Mouse (Mus musculus) MEL (cell line): ENCODE measurements around the gene 1700001C02Rik. TPM values are rescaled to one million over a fixed set of nuclear protein-coding genes. Genes with fewer than 3 reads are reported as not detected.

Source experiments
- DNase-seq: peaks from one replicate; pipeline ENCODE4 v3.0.0; 2011; ENCODE audit warnings: low read depth, low spot score
- H3K27ac ChIP-seq: 2 replicates; pipeline ENCODE4 v1.5.1; 2012; ENCODE audit warnings: low read depth, mild to moderate bottlenecking, control low read depth, low read length, moderate library complexity; ENCODE audit not compliant: control insufficient read depth
- H3K27me3 ChIP-seq, 2 experiments: fragments of 150-350 bp in 1 of 2; sonication (generic) in 1 of 2; 2 replicates each; pipeline ENCODE4 v1.6.1; 2012; ENCODE audit warnings: low read length in 2 of 2, mild to moderate bottlenecking in 2 of 2, improper control_type of control experiment in 1 of 2, moderate library complexity in 1 of 2; ENCODE audit not compliant: insufficient read depth in 2 of 2, control insufficient read depth in 1 of 2
- H3K36me3 ChIP-seq, 2 experiments: 2 replicates each; pipeline ENCODE4 v1.6.1; 2012 to 2014; ENCODE audit warnings: low read length in 2 of 2, improper control_type of control experiment in 1 of 2, inconsistent platforms in 1 of 2, mild to moderate bottlenecking in 1 of 2; ENCODE audit not compliant: insufficient read depth in 2 of 2, control insufficient read depth in 1 of 2
- H3K4me1 ChIP-seq, 2 experiments: fragments of 150-350 bp in 1 of 2; sonication (generic) in 1 of 2; 2 replicates each; pipeline ENCODE4 v1.6.1; 2012; ENCODE audit warnings: low read length in 2 of 2, improper control_type of control experiment in 1 of 2, mild to moderate bottlenecking in 1 of 2; ENCODE audit not compliant: insufficient read depth in 2 of 2, control insufficient read depth in 1 of 2
- H3K4me3 ChIP-seq, 2 experiments: fragments of 150-350 bp in 1 of 2; sonication (generic) in 1 of 2; 2 replicates each; pipeline ENCODE4 v1.5.1; 2012; ENCODE audit warnings: low read depth in 2 of 2, low read length in 2 of 2, mild to moderate bottlenecking in 2 of 2, moderate library complexity in 2 of 2, control low read depth in 1 of 2, improper control_type of control experiment in 1 of 2; ENCODE audit not compliant: control insufficient read depth in 1 of 2, insufficient read depth in 1 of 2
- H3K79me2 ChIP-seq: 2 replicates; pipeline ENCODE4 v1.6.1; 2012; ENCODE audit warnings: mild to moderate bottlenecking, low read length, moderate library complexity; ENCODE audit not compliant: control insufficient read depth, poor library complexity, insufficient read depth
- H3K9ac ChIP-seq: 2 replicates; pipeline ENCODE4 v1.6.1; 2012; ENCODE audit warnings: low read depth, mild to moderate bottlenecking, control low read depth, low read length, moderate library complexity; ENCODE audit not compliant: control insufficient read depth, poor library complexity, severe bottlenecking
- H3K9me3 ChIP-seq: fragments of 150-350 bp; sonication (generic); replicated peaks from 2 replicates; pipeline ENCODE4 v1.6.1; 2012; ENCODE audit warnings: mild to moderate bottlenecking, low read length, improper control_type of control experiment, moderate library complexity; ENCODE audit not compliant: insufficient read depth
- BHLHE40 ChIP-seq: IDR thresholded peaks from 2 replicates; pipeline ENCODE4 v1.6.1; 2012; ENCODE audit warnings: low read depth, mild to moderate bottlenecking, inconsistent platforms, low read length, improper control_type of control experiment, borderline replicate concordance
- CHD1 ChIP-seq: IDR thresholded peaks from 2 replicates; pipeline ENCODE4 v1.6.1; 2012; ENCODE audit warnings: low read depth, mild to moderate bottlenecking, inconsistent platforms, low read length, improper control_type of control experiment
- CTCF ChIP-seq, 3 experiments: IDR thresholded peaks in 2 of 3; conservative IDR thresholded peaks in 1 of 3; 2 replicates each; pipeline ENCODE4 v1.5.1; 2011 to 2012; ENCODE audit warnings: low read length in 3 of 3, low read depth in 2 of 3, mild to moderate bottlenecking in 2 of 3, improper control_type of control experiment in 1 of 3, inconsistent platforms in 1 of 3, mixed read lengths in 1 of 3, moderate library complexity in 1 of 3; ENCODE audit not compliant: control insufficient read depth in 1 of 3, insufficient read depth in 1 of 3, poor library complexity in 1 of 3, severe bottlenecking in 1 of 3
- E2F4 ChIP-seq: IDR thresholded peaks from 2 replicates; pipeline ENCODE4 v1.6.1; 2011; ENCODE audit warnings: low read depth, low read length, improper control_type of control experiment, borderline replicate concordance
- ELF1 ChIP-seq: IDR thresholded peaks from 2 replicates; pipeline ENCODE4 v1.6.1; 2014; ENCODE audit warnings: low read depth, mild to moderate bottlenecking, inconsistent platforms, low read length, improper control_type of control experiment, moderate library complexity
- EP300 ChIP-seq, 2 experiments: IDR thresholded peaks; 2 replicates each; pipeline ENCODE4 v1.6.1; 2011; ENCODE audit warnings: improper control_type of control experiment in 2 of 2, low read length in 2 of 2, low read depth in 1 of 2, mild to moderate bottlenecking in 1 of 2
- ETS1 ChIP-seq: IDR thresholded peaks from 2 replicates; pipeline ENCODE4 v1.6.1; 2012; ENCODE audit warnings: low read depth, mild to moderate bottlenecking, inconsistent platforms, low read length, improper control_type of control experiment, moderate library complexity
- GABPA ChIP-seq: IDR thresholded peaks from 2 replicates; pipeline ENCODE4 v1.6.1; 2012; ENCODE audit warnings: low read depth, mild to moderate bottlenecking, inconsistent platforms, low read length, improper control_type of control experiment, moderate library complexity
- GATA1 ChIP-seq: IDR thresholded peaks from 2 replicates; pipeline ENCODE4 v1.6.1; 2011; ENCODE audit warnings: low read depth, low read length, improper control_type of control experiment
- HCFC1 ChIP-seq: IDR thresholded peaks from 2 replicates; pipeline ENCODE4 v1.6.1; 2012; ENCODE audit warnings: low read depth, mild to moderate bottlenecking, inconsistent platforms, low read length, improper control_type of control experiment, moderate library complexity
- JUND ChIP-seq: IDR thresholded peaks from 2 replicates; pipeline ENCODE4 v1.6.1; 2011; ENCODE audit warnings: low read depth, mild to moderate bottlenecking, improper control_type of control experiment, low read length
- MAFK ChIP-seq: IDR thresholded peaks from 2 replicates; pipeline ENCODE4 v1.6.1; 2011; ENCODE audit warnings: low read depth, mild to moderate bottlenecking, low read length, improper control_type of control experiment, borderline replicate concordance
- MAX ChIP-seq: IDR thresholded peaks from 2 replicates; pipeline ENCODE4 v1.6.1; 2011; ENCODE audit warnings: low read length, improper control_type of control experiment
- MAZ ChIP-seq: IDR thresholded peaks from 2 replicates; pipeline ENCODE4 v1.6.1; 2012; ENCODE audit warnings: low read depth, mild to moderate bottlenecking, inconsistent platforms, low read length, improper control_type of control experiment
- MYB ChIP-seq: IDR thresholded peaks from 2 replicates; pipeline ENCODE4 v1.6.1; 2011; ENCODE audit warnings: mild to moderate bottlenecking, low read depth, low read length, improper control_type of control experiment
- MYC ChIP-seq: IDR thresholded peaks from 2 replicates; pipeline ENCODE4 v1.6.1; 2011; ENCODE audit warnings: low read depth, mild to moderate bottlenecking, low read length, improper control_type of control experiment, moderate library complexity
- NELFE ChIP-seq: IDR thresholded peaks from 2 replicates; pipeline ENCODE4 v1.6.1; 2011; ENCODE audit warnings: low read depth, low read length, improper control_type of control experiment
- NRF1 ChIP-seq: IDR thresholded peaks from 2 replicates; pipeline ENCODE4 v1.6.1; 2014; ENCODE audit warnings: low read depth, mild to moderate bottlenecking, inconsistent platforms, low read length, improper control_type of control experiment, moderate library complexity; ENCODE audit not compliant: poor library complexity, insufficient read depth, severe bottlenecking
- POLR2AphosphoS2 ChIP-seq: IDR thresholded peaks from 2 replicates; pipeline ENCODE4 v1.6.1; 2011; ENCODE audit warnings: low read length, improper control_type of control experiment
- POLR2AphosphoS5 ChIP-seq: IDR thresholded peaks from 2 replicates; pipeline ENCODE4 v1.6.1; 2012; ENCODE audit warnings: low read depth, borderline replicate concordance, mild to moderate bottlenecking, inconsistent platforms, low read length, moderate library complexity, mixed read lengths
- RAD21 ChIP-seq: IDR thresholded peaks from 2 replicates; pipeline ENCODE4 v1.6.1; 2011; ENCODE audit warnings: mild to moderate bottlenecking, low read depth, low read length, improper control_type of control experiment
- SIN3A ChIP-seq: IDR thresholded peaks from 2 replicates; pipeline ENCODE4 v1.6.1; 2012; ENCODE audit warnings: low read length, improper control_type of control experiment, inconsistent platforms
- SMC3 ChIP-seq: IDR thresholded peaks from 2 replicates; pipeline ENCODE4 v1.6.1; 2011; ENCODE audit warnings: low read depth, low read length, improper control_type of control experiment
- TAL1 ChIP-seq: IDR thresholded peaks from 2 replicates; pipeline ENCODE4 v1.6.1; 2012; ENCODE audit warnings: mild to moderate bottlenecking, inconsistent platforms, low read length, moderate library complexity, mixed read lengths
- TCF12 ChIP-seq: IDR thresholded peaks from 2 replicates; pipeline ENCODE4 v1.6.1; 2014; ENCODE audit warnings: low read depth, mild to moderate bottlenecking, inconsistent platforms, low read length, improper control_type of control experiment, moderate library complexity
- USF1 ChIP-seq: IDR thresholded peaks from 2 replicates; pipeline ENCODE4 v1.6.1; 2014; ENCODE audit warnings: low read depth, mild to moderate bottlenecking, inconsistent platforms, low read length, improper control_type of control experiment, moderate library complexity
- ZC3H11A ChIP-seq: IDR thresholded peaks from 2 replicates; pipeline ENCODE4 v1.6.1; 2012; ENCODE audit warnings: low read depth, mild to moderate bottlenecking, inconsistent platforms, low read length, improper control_type of control experiment
- ZKSCAN1 ChIP-seq: IDR thresholded peaks from 2 replicates; pipeline ENCODE4 v1.6.1; 2012; ENCODE audit warnings: low read depth, mild to moderate bottlenecking, inconsistent platforms, low read length, improper control_type of control experiment, moderate library complexity
- polyA plus RNA-seq, 2 experiments: library from polyadenylated mRNA; stranded (reverse) in 1 of 2; unstranded in 1 of 2; fragments of >175 nt in 1 of 2; fragments of >200 nt in 1 of 2; gene quantifications; 2 replicates each; pipeline versions ENCODE4 v1.2.1 to v1.2.4; 2012; ENCODE audit warnings: low replicate concordance in 2 of 2, low read depth in 1 of 2; ENCODE audit not compliant: insufficient read length in 2 of 2, insufficient read depth in 1 of 2, missing spikeins in 1 of 2
- total RNA-seq: library from RNA; depleted of rRNA; stranded (reverse); fragments of 300-350 nt; gene quantifications from 2 replicates; pipeline ENCODE4 v1.2.3, GENCODE M21; 2012

Gene 1700001C02Rik
- total and polyA plus RNA-seq, 3 experiments, result not detected

DNA sequence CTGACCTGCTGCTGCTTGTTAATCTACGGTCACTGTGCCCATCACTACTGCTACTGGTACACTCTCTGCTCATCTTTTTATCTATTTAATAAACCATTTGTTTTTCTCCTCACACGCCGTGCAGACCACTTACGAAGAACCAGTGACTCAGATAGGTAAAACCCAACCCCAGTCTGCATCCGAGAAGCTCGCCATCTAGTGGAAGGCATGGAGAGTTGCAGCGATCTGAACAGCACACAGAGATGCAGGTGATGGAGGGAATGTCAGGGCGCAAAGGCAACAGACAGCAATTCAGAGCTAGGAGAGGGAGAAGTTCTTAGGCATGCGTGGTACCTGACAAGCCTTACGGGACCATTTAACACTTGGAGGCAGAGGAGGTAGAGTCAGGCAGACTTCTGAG, 10.7 kb downstream of the 1700001C02Rik start:
- Histone ChIP-seq H3K27ac (no peak overlapping the region), H3K27me3 (peaks cover 0 to 4% of the 10 kb centered on the region in 2 experiments; a peak in 3 of 4 replicates)
- DNase-seq, result peak; percentile 69

GRCm38 (mm10) chr5:30482319-30482718, 16.5 kb downstream of the 1700001C02Rik start:
- no peaks in the 10 kb centered on the region for H3K4me1 ChIP-seq
- no peak overlapping the region for H3K4me3 ChIP-seq
- TF ChIP-seq SIN3A, result no peak
- TF ChIP-seq CHD1, result no peak
- TF ChIP-seq TCF12, result no peak
- no peak for TF ChIP-seq GATA1
- TF ChIP-seq MAZ, result no peak
- peak; percentile 73 for TF ChIP-seq RAD21
- no peak for TF ChIP-seq E2F4
- no peak for TF ChIP-seq TAL1
- TF ChIP-seq HCFC1, result no peak
- peak; percentile 91 for TF ChIP-seq SMC3
- no peak for TF ChIP-seq POLR2AphosphoS5
- TF ChIP-seq MYC, result no peak
- TF ChIP-seq USF1, result no peak
- TF ChIP-seq ETS1, result no peak
- TF ChIP-seq CTCF (IDR thresholded peaks at IDR 0.05 in 2 of 3, conservative IDR thresholded peaks at IDR 0.05 in 1 of 3; ENCODE audit: control insufficient read depth in 1 of 3, insufficient read depth in 1 of 3, low read depth in 2 of 3, low read length in 3 of 3, poor library complexity in 1 of 3, severe bottlenecking in 1 of 3), result peak; percentile 79 to 94 (median 85)
- TF ChIP-seq EP300 (IDR thresholded peaks at IDR 0.05; ENCODE audit: low read depth in 1 of 2, low read length in 2 of 2), result no peak
- TF ChIP-seq ZC3H11A, result peak; percentile 60
- TF ChIP-seq ZKSCAN1, result no peak
- no peak for TF ChIP-seq BHLHE40
- no peak overlapping the region for H3K9ac ChIP-seq
- peak; percentile 79 for DNase-seq
- no peaks in the 10 kb centered on the region for H3K9me3 ChIP-seq
- H3K79me2 ChIP-seq, result no peaks in the 10 kb centered on the region
- H3K27ac ChIP-seq, result no peak overlapping the region
- H3K27me3 ChIP-seq, result peaks cover 7 to 27% of the 10 kb centered on the region in 2 experiments
- H3K36me3 ChIP-seq, result no peaks in the 10 kb centered on the region

More for the DNA sequence above, 10.7 kb downstream of the 1700001C02Rik start:
- no peaks in the 10 kb centered on the region for H3K4me1 ChIP-seq
- H3K36me3 ChIP-seq, result no peaks in the 10 kb centered on the region
- TF ChIP-seq ZKSCAN1 (no peak), E2F4 (no peak), SMC3 (peak; percentile 93), ETS1 (no peak), GATA1 (no peak), MYB (no peak), MAX (no peak), NELFE (no peak), POLR2AphosphoS2 (no peak), RAD21 (peak; percentile 59), BHLHE40 (no peak), GABPA (no peak), MAFK (no peak), ELF1 (no peak), JUND (no peak), CTCF (IDR thresholded peaks at IDR 0.05 in 2 of 3, conservative IDR thresholded peaks at IDR 0.05 in 1 of 3; ENCODE audit: control insufficient read depth in 1 of 3, insufficient read depth in 1 of 3, low read depth in 2 of 3, low read length in 3 of 3, poor library complexity in 1 of 3, severe bottlenecking in 1 of 3) (peak; percentile 95 to 96 (median 95)), NRF1 (no peak), ZC3H11A (peak; percentile 43; the same call in 1 of the 2 replicates)
- H3K4me3 ChIP-seq, result no peak overlapping the region
- no peaks in the 10 kb centered on the region for H3K79me2 ChIP-seq
- H3K9ac ChIP-seq, result no peak overlapping the region
- no peaks in the 10 kb centered on the region for H3K9me3 ChIP-seq
